16 mouse cellular contexts compared by ENCODE assay signal in the genomic region with DNA sequence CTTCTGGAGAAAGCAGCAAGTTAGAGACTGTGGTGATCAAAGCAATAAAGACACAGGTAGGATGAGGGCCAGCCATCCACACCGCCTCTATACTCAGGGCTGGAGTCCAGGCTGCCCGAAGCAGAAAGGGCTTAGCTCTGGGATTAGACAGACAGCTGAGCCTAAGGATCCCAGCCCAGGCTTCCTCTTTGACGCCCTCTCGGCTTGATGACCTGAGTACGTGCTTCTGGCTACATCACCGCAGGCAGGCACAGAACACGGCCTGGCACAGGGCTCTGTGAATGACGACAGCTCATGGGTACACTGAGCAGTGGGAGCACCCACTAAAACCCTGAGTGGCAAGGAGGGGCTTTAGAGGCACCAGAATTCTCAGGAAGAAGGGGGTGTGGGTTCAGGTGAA.
"Had no signal": no experiment of that assay in that cellular context is flagged by ENCODE, and none has a peak within 500 bp of the region (broad histone marks: within the 10 kb centered on the region; RNA-seq: fewer than 3 reads in every experiment).

No protein-coding gene starts in this region.

- DNase-seq: lung, adult 18-20 months; lung, embryonic 14.5 days; lung, postnatal 10 days; lung, postnatal 4 days; midbrain, embryonic 14.5 days; right cerebral cortex, postnatal 14 days; spleen, adult 18-20 months; thymus, adult 18-20 months; thymus, postnatal 25 days; thymus, postnatal 4 days had no signal

- H3K4me3 ChIP-seq: midbrain, embryonic 10.5 days; midbrain, embryonic 12.5 days; myocyte; neural tube, embryonic 13.5 days; neural tube, embryonic 15.5 days had no signal

- H3K27ac ChIP-seq: midbrain, embryonic 10.5 days; midbrain, embryonic 12.5 days; neural tube, embryonic 13.5 days; neural tube, embryonic 15.5 days had no signal

- ATAC-seq: midbrain, embryonic 16.5 days had no signal
